Mouse (Mus musculus) heart, adult 11 months (tissue): ENCODE data around the gene Trim43c.
"Not testable (repeated sequence)": the region's sequence is repeated elsewhere in the genome, so short reads cannot be mapped to it uniquely, and the experiment has no call there.

Experiments used
- DNase-seq: peaks from one replicate; pipeline ENCODE4 v3.0.0; 2022

The Trim43c gene

GRCm38 (mm10) chr9:88838864-88839263 is at the start of gene Trim43c:
Gene Trim43c (plus strand): TSS chr9:88839164.
- not testable (repeated sequence) for DNase-seq

- not testable (repeated sequence) for DNase-seq
Measured at GRCm38 (mm10) chr9:88853072-88853471, 14.1 kb downstream of the Trim43c start.

- DNase-seq = peak; percentile 99
Measured at GRCm38 (mm10) chr9:88858566-88859492, 19.9 kb downstream of the Trim43c start.
